Mouse (Mus musculus) midbrain, postnatal 0 days (tissue): ENCODE data around the gene Eed. TPM values are rescaled to one million over a fixed set of nuclear protein-coding genes. Genes with fewer than 3 reads are reported as not detected.

Source experiments
- ATAC-seq: fragments of 200-750 bp; cut with Nextera tagmentation; 2 replicates; pipeline ENCODE4 v1.8.0; 2017; ENCODE audit warnings: moderate number of reproducible peaks, mild to moderate bottlenecking, moderate TSS enrichment, moderate library complexity; ENCODE audit not compliant: low FRiP score
- DNase-seq: peaks from one replicate; pipeline ENCODE4 v3.0.0-alpha.2; 2015; ENCODE audit warnings: low spot score
- H3K27ac ChIP-seq: fragments of 300-500 bp; sonication (generic); 2 replicates; pipeline ENCODE4 v1.5.1; 2014; ENCODE audit warnings: low read depth, mild to moderate bottlenecking, low read length, mixed read lengths
- H3K27me3 ChIP-seq: fragments of 300-500 bp; sonication (generic); 2 replicates; pipeline ENCODE4 v1.6.1; 2014; ENCODE audit warnings: low read length, control low read depth, mixed read lengths; ENCODE audit not compliant: insufficient read depth
- H3K36me3 ChIP-seq: fragments of 300-500 bp; sonication (generic); 2 replicates; pipeline ENCODE4 v1.6.1; 2014; ENCODE audit warnings: low read length, control low read depth, mixed read lengths; ENCODE audit not compliant: insufficient read depth
- H3K4me1 ChIP-seq: fragments of 300-500 bp; sonication (generic); 2 replicates; pipeline ENCODE4 v1.6.1; 2014; ENCODE audit warnings: mild to moderate bottlenecking, control low read depth, antibody characterized with exemption, low read length, mixed read lengths; ENCODE audit not compliant: insufficient read depth
- H3K4me2 ChIP-seq: fragments of 300-500 bp; sonication (generic); 2 replicates; pipeline ENCODE4 v1.6.1; 2014; ENCODE audit warnings: low read depth, mild to moderate bottlenecking, low read length, mixed read lengths; ENCODE audit not compliant: poor library complexity, severe bottlenecking
- H3K4me3 ChIP-seq: fragments of 300-500 bp; sonication (generic); 2 replicates; pipeline ENCODE4 v1.5.1; 2014; ENCODE audit warnings: low read depth, mild to moderate bottlenecking, low read length, moderate library complexity
- H3K9ac ChIP-seq: fragments of 300-500 bp; sonication (generic); replicated peaks from 2 replicates; pipeline ENCODE4 v1.6.1; 2014; ENCODE audit warnings: mild to moderate bottlenecking, low read length, moderate library complexity, mixed read lengths; ENCODE audit not compliant: poor library complexity, severe bottlenecking
- H3K9me3 ChIP-seq: fragments of 300-500 bp; sonication (generic); 2 replicates; pipeline ENCODE4 v1.6.1; 2016; ENCODE audit warnings: low read length, control low read depth
- CTCF ChIP-seq: IDR thresholded peaks from 2 replicates; pipeline ENCODE4 v1.5.1; 2016; ENCODE audit warnings: antibody characterized with exemption, mild to moderate bottlenecking
- WGBS: fragments of 180-500 bp; shearing (Covaris S2); extraction: QIAGEN DNeasy Blood & Tissue Kit; methylation state at CpG from one replicate; pipeline ENCODE4 v1.1.7; 2014; 5-methylcytosine and 5-hydroxymethylcytosine counted together
- polyA plus RNA-seq: library from polyadenylated mRNA; unstranded; fragments of >200 nt; fragmentation: Nextera tagmentation; extraction: Ambion mirVana; gene quantifications from 2 replicates; pipeline ENCODE4 v1.2.1, GENCODE M21; 2015
- total RNA-seq: library from RNA; depleted of rRNA; stranded (reverse); fragments of >200 nt; gene quantifications from 2 replicates; pipeline ENCODE4 v1.2.3, GENCODE M21; 2014; rRNA removed

Eed gene
- total and polyA plus RNA-seq, 2 experiments from 2014 or later, result 18.0 to 29.5 TPM

GRCm38 (mm10) chr7:89908421-89908820 is 72.4 kb downstream of the Eed start:
- no peak overlapping the region for H3K4me2 ChIP-seq
- no peaks in the 10 kb centered on the region for H3K27me3 ChIP-seq
- H3K9me3 ChIP-seq, result no peaks in the 10 kb centered on the region
- WGBS, result 70% methylated on average over 7 of the region's 7 CpGs
- no peak overlapping the region for H3K27ac ChIP-seq
- peaks cover under 1% of the 10 kb centered on the region; the same call in 1 of the 2 replicates for H3K4me1 ChIP-seq
- no peak overlapping the region for H3K4me3 ChIP-seq
- DNase-seq, result no peak
- no peak for ATAC-seq
- H3K36me3 ChIP-seq, result no peaks in the 10 kb centered on the region
- no peak for TF ChIP-seq CTCF
- H3K9ac ChIP-seq, result no peak overlapping the region

DNA sequence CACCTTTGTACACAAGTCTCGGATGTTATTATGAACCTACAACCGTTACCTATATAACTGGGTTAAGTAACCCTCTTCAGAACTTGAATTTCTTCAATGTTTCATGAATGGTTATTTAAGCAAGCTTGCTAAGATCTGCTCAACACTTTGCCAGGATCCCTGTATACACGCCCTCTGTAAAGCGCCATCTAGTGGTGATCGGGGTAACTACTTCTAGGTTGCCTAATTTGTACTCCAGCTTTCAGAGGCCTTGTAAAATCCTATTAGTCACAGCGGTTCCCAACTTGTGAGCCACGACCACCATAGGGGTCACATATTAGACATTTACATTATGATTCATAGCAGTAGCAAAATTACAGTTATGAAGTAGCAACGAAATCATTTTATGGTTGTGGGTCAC is 72.8 kb downstream of the Eed start:
- DNase-seq (peak; percentile 80), ATAC-seq (no peak)
- TF ChIP-seq CTCF, result peak; percentile 90

More for the DNA sequence above, 72.8 kb downstream of the Eed start:
- H3K4me2 ChIP-seq, result no peak overlapping the region
- no peak overlapping the region for H3K27ac ChIP-seq
- H3K4me3 ChIP-seq, result no peak overlapping the region
- peaks cover 3% of the 10 kb centered on the region; the same call in 1 of the 2 replicates for H3K4me1 ChIP-seq
- 20% methylated on average over 8 of the region's 8 CpGs for WGBS
- H3K9ac ChIP-seq, result no peak overlapping the region
- H3K9me3 ChIP-seq, result no peaks in the 10 kb centered on the region
- no peaks in the 10 kb centered on the region for H3K36me3 ChIP-seq
- no peaks in the 10 kb centered on the region for H3K27me3 ChIP-seq

Other genes with a start within 250 kb of the Eed start
- 1.3 and 1.4 TPM in 2 replicates for gene Ccdc81, start 77.4 kb downstream of the Eed start, total RNA-seq
- gene Ccdc81, start 77.4 kb downstream of the Eed start, polyA plus RNA-seq, result 0.91 and 1.3 TPM in 2 replicates
- 55.6 and 57.3 TPM in 2 replicates for gene Hikeshi, start 39.8 kb downstream of the Eed start, total RNA-seq
- 123 and 128 TPM in 2 replicates for gene Hikeshi, start 39.8 kb downstream of the Eed start, polyA plus RNA-seq
- gene Picalm, start 149.2 kb upstream of the Eed start, total RNA-seq, result 173 and 215 TPM in 2 replicates
- 20.2 and 24.8 TPM in 2 replicates for gene Picalm, start 149.2 kb upstream of the Eed start, polyA plus RNA-seq